Mouse (Mus musculus): ENCODE measurements around the gene Olfr812. TPM values are rescaled to one million over a fixed set of nuclear protein-coding genes. Genes with fewer than 3 reads are reported as not detected.

The Olfr812 gene
- total and polyA plus RNA-seq, 3 experiments: not detected

DNA sequence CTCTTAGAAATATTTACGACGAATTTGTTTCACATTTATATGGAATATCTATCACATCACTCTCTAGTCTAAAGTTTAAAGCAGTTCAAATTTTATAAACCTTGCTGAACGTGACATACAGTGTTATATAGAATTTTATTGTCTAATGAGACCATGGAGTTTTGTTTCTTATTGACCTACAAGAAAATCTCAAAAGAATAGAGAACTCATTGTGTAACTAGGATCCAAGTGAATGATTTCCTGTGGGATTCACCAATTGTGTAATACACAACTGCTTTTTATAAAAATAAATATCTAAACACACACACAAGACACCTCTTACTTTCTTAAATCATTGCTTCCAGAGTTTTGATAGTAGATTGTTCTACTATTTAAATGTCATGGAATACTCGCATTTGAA lies 41.6 kb downstream of the Olfr812 start, which contains the start of gene Olfr811:
Gene Olfr811 (minus strand): TSS at position 101 of the 400 bp plus-strand sequence.
- no peak within 1 kb of the TSS for H3K27ac ChIP-seq (ENCODE audit: insufficient read depth, low read depth)
- no peak for DNase-seq (ENCODE audit: extremely low read depth)
- H3K79me2 ChIP-seq (replicated peaks; ENCODE audit: control insufficient read depth, extremely low read depth, insufficient read depth, poor library complexity, severe bottlenecking): no peaks in the 10 kb centered on the region
- no peak within 1 kb of the TSS for H3K4me3 ChIP-seq (replicated peaks in 1 of 3; ENCODE audit: low read depth in 2 of 3, low read length in 2 of 3, poor library complexity in 1 of 3)
- H3K4me1 ChIP-seq (ENCODE audit: control insufficient read depth in 1 of 2, insufficient read depth in 2 of 2): no peaks in the 10 kb centered on the region
- dilution Hi-C loops (cut with MboI; ENCODE audit: extremely low pct_ligation_motif_present, extremely low pct_unique_long_range_greater_than_20kb, low sequenced_read_pairs): no loop called here
- no peak within 1 kb of the TSS for H3K4me2 ChIP-seq (ENCODE audit: insufficient read depth, low read depth, poor library complexity, severe bottlenecking)
- no peak within 1 kb of the TSS for H3K9ac ChIP-seq (ENCODE audit: insufficient read depth, low read depth)
- H3K36me3 ChIP-seq (replicated peaks in 1 of 2; ENCODE audit: control insufficient read depth in 1 of 2, insufficient read depth in 1 of 2, low read length in 1 of 2): no peaks in the 10 kb centered on the region
- TF ChIP-seq IRF4 (IDR thresholded peaks at IDR 0.05; ENCODE audit: low read depth, low read length): no peak
- TF ChIP-seq JUN (IDR thresholded peaks at IDR 0.05; ENCODE audit: insufficient read depth, low read depth, low read length): no peak
- TF ChIP-seq CHD1 (IDR thresholded peaks at IDR 0.05; ENCODE audit: low read depth, low read length): no peak
- TF ChIP-seq JUND (conservative IDR thresholded peaks at IDR 0.05; ENCODE audit: low read depth, low read length): no peak
- TF ChIP-seq POLR2A (IDR thresholded peaks at IDR 0.05; ENCODE audit: low read depth, low read length): no peak
- TF ChIP-seq RCOR1 (conservative IDR thresholded peaks at IDR 0.05; ENCODE audit: low read depth, low read length): no peak
- TF ChIP-seq USF1 (IDR thresholded peaks at IDR 0.05; ENCODE audit: low read depth, low read length): no peak
- TF ChIP-seq ZNF384 (IDR thresholded peaks at IDR 0.05; ENCODE audit: low read depth, low read length): no peak
- TF ChIP-seq ELF1 (IDR thresholded peaks at IDR 0.05; ENCODE audit: low read depth, low read length): no peak
- in situ Hi-C loops (cut with MboI; ENCODE audit: low pct_ligation_motif_present, low pct_unique_long_range_greater_than_20kb, low sequenced_read_pairs): no loop called here
- H3K9me3 ChIP-seq (replicated peaks; ENCODE audit: low read length): no peaks in the 10 kb centered on the region
- H3K27me3 ChIP-seq (replicated peaks): no peaks in the 10 kb centered on the region

- no peak for DNase-seq (ENCODE audit: extremely low read depth)
- Histone ChIP-seq H3K9ac (ENCODE audit: insufficient read depth, low read depth) (no peak within 1 kb of the TSS), H3K4me1 (ENCODE audit: control insufficient read depth in 1 of 2, insufficient read depth in 2 of 2) (no peaks in the 10 kb centered on the region), H3K9me3 (replicated peaks; ENCODE audit: low read length) (no peaks in the 10 kb centered on the region), H3K4me2 (ENCODE audit: insufficient read depth, low read depth, poor library complexity, severe bottlenecking) (no peak within 1 kb of the TSS), H3K27ac (ENCODE audit: insufficient read depth, low read depth) (no peak within 1 kb of the TSS), H3K36me3 (replicated peaks in 1 of 2; ENCODE audit: control insufficient read depth in 1 of 2, insufficient read depth in 1 of 2, low read length in 1 of 2) (no peaks in the 10 kb centered on the region), H3K4me3 (replicated peaks in 1 of 3; ENCODE audit: low read depth in 2 of 3, low read length in 2 of 3, poor library complexity in 1 of 3) (no peak within 1 kb of the TSS), H3K27me3 (replicated peaks) (no peaks in the 10 kb centered on the region), H3K79me2 (replicated peaks; ENCODE audit: control insufficient read depth, extremely low read depth, insufficient read depth, poor library complexity, severe bottlenecking) (no peaks in the 10 kb centered on the region)
- in situ Hi-C loops (cut with MboI; ENCODE audit: low pct_ligation_motif_present, low pct_unique_long_range_greater_than_20kb, low sequenced_read_pairs): no loop called here
- dilution Hi-C loops (cut with MboI; ENCODE audit: extremely low pct_ligation_motif_present, extremely low pct_unique_long_range_greater_than_20kb, low sequenced_read_pairs): no loop called here
- no peak for TF ChIP-seq EP300 (IDR thresholded peaks at IDR 0.05; ENCODE audit: low read length)
- no peak for TF ChIP-seq MEF2A (IDR thresholded peaks at IDR 0.05; ENCODE audit: borderline replicate concordance, low read depth, low read length)
- TF ChIP-seq TCF12 (IDR thresholded peaks at IDR 0.05; ENCODE audit: low read depth, low read length): no peak
- TF ChIP-seq MAX (IDR thresholded peaks at IDR 0.05; ENCODE audit: low read length): no peak
- TF ChIP-seq ZNF384 (IDR thresholded peaks at IDR 0.05; ENCODE audit: low read depth, low read length): no peak
- no peak for TF ChIP-seq TBP (conservative IDR thresholded peaks at IDR 0.05; ENCODE audit: low read depth, low read length)
- TF ChIP-seq IRF4 (IDR thresholded peaks at IDR 0.05; ENCODE audit: low read depth, low read length): no peak
- TF ChIP-seq MAFK (IDR thresholded peaks at IDR 0.05; ENCODE audit: insufficient replicate concordance, low read length): no peak
- no peak for TF ChIP-seq SMC3 (IDR thresholded peaks at IDR 0.05; ENCODE audit: low read depth, low read length)
- TF ChIP-seq KAT2A (IDR thresholded peaks at IDR 0.05; ENCODE audit: insufficient replicate concordance, low read length): no peak
- no peak for TF ChIP-seq ZKSCAN1 (IDR thresholded peaks at IDR 0.05; ENCODE audit: borderline replicate concordance, low read depth, low read length)
- TF ChIP-seq ZC3H11A (IDR thresholded peaks at IDR 0.05; ENCODE audit: low read depth, low read length): no peak
- TF ChIP-seq ETS1 (conservative IDR thresholded peaks at IDR 0.05; ENCODE audit: low read depth, low read length): no peak
- TF ChIP-seq NELFE (IDR thresholded peaks at IDR 0.05; ENCODE audit: low read depth, low read length): no peak
- no peak for TF ChIP-seq ZMIZ1 (IDR thresholded peaks at IDR 0.05; ENCODE audit: low read depth, low read length)
Observed at GRCm38 (mm10) chr10:129794817-129795216, 51.1 kb downstream of the Olfr812 start, which contains the start of gene Olfr810. Gene Olfr810, minus strand, starts transcription at chr10:129794917.

Other genes with a start within 250 kb of the Olfr812 start
Only the 20 nearest of the 26 such genes appear.
- not detected in 2 replicates for gene Olfr801, start 172.2 kb downstream of the Olfr812 start, total RNA-seq (2012; rRNA removed)
- gene Olfr801, start 172.2 kb downstream of the Olfr812 start, total RNA-seq (2014; rRNA removed): not detected in 2 replicates
- not detected in 2 replicates for gene Olfr801, start 172.2 kb downstream of the Olfr812 start, polyA plus RNA-seq (2012; ENCODE audit: insufficient read length, low read depth)
- not detected in 2 replicates for gene Olfr802, start 157.9 kb downstream of the Olfr812 start, total RNA-seq (2012; rRNA removed)
- gene Olfr802, start 157.9 kb downstream of the Olfr812 start, total RNA-seq (2014; rRNA removed): not detected in 2 replicates
- not detected in 2 replicates for gene Olfr802, start 157.9 kb downstream of the Olfr812 start, polyA plus RNA-seq (2012; ENCODE audit: insufficient read length, low read depth)
- not detected in 2 replicates for gene Olfr803, start 151.8 kb downstream of the Olfr812 start, total RNA-seq (2012; rRNA removed)
- not detected in 2 replicates for gene Olfr803, start 151.8 kb downstream of the Olfr812 start, total RNA-seq (2014; rRNA removed)
- gene Olfr803, start 151.8 kb downstream of the Olfr812 start, polyA plus RNA-seq (2012; ENCODE audit: insufficient read length, low read depth): not detected in 2 replicates
- gene Olfr804, start 142.9 kb downstream of the Olfr812 start, total RNA-seq (2012; rRNA removed): not detected in 2 replicates
- gene Olfr804, start 142.9 kb downstream of the Olfr812 start, total RNA-seq (2014; rRNA removed): not detected in 2 replicates
- gene Olfr804, start 142.9 kb downstream of the Olfr812 start, polyA plus RNA-seq (2012; ENCODE audit: insufficient read length, low read depth): not detected in 2 replicates
- not detected in 2 replicates for gene Olfr805, start 116.7 kb downstream of the Olfr812 start, total RNA-seq (2012; rRNA removed)
- not detected in 2 replicates for gene Olfr805, start 116.7 kb downstream of the Olfr812 start, total RNA-seq (2014; rRNA removed)
- gene Olfr805, start 116.7 kb downstream of the Olfr812 start, polyA plus RNA-seq (2012; ENCODE audit: insufficient read length, low read depth): not detected in 2 replicates
- not detected in 2 replicates for gene Olfr806, start 104.2 kb downstream of the Olfr812 start, total RNA-seq (2012; rRNA removed)
- not detected in 2 replicates for gene Olfr806, start 104.2 kb downstream of the Olfr812 start, total RNA-seq (2014; rRNA removed)
- gene Olfr806, start 104.2 kb downstream of the Olfr812 start, polyA plus RNA-seq (2012; ENCODE audit: insufficient read length, low read depth): not detected in 2 replicates
- not detected in 2 replicates for gene Olfr807, start 88.3 kb downstream of the Olfr812 start, total RNA-seq (2012; rRNA removed)
- not detected in 2 replicates for gene Olfr807, start 88.3 kb downstream of the Olfr812 start, total RNA-seq (2014; rRNA removed)
- not detected in 2 replicates for gene Olfr807, start 88.3 kb downstream of the Olfr812 start, polyA plus RNA-seq (2012; ENCODE audit: insufficient read length, low read depth)
- not detected in 2 replicates for gene Olfr808, start 80.6 kb downstream of the Olfr812 start, total RNA-seq (2012; rRNA removed)
- gene Olfr808, start 80.6 kb downstream of the Olfr812 start, total RNA-seq (2014; rRNA removed): not detected in 2 replicates
- gene Olfr808, start 80.6 kb downstream of the Olfr812 start, polyA plus RNA-seq (2012; ENCODE audit: insufficient read length, low read depth): not detected in 2 replicates
- gene Olfr809, start 71.5 kb downstream of the Olfr812 start, total RNA-seq (2012; rRNA removed): not detected in 2 replicates
- gene Olfr809, start 71.5 kb downstream of the Olfr812 start, total RNA-seq (2014; rRNA removed): not detected in 2 replicates
- gene Olfr809, start 71.5 kb downstream of the Olfr812 start, polyA plus RNA-seq (2012; ENCODE audit: insufficient read length, low read depth): not detected in 2 replicates
- gene Olfr810, start 51.2 kb downstream of the Olfr812 start, total RNA-seq (2012; rRNA removed): not detected in 2 replicates
- gene Olfr810, start 51.2 kb downstream of the Olfr812 start, total RNA-seq (2014; rRNA removed): not detected in 2 replicates
- not detected in 2 replicates for gene Olfr810, start 51.2 kb downstream of the Olfr812 start, polyA plus RNA-seq (2012; ENCODE audit: insufficient read length, low read depth)
- not detected in 2 replicates for gene Olfr811, start 41.7 kb downstream of the Olfr812 start, total RNA-seq (2012; rRNA removed)
- gene Olfr811, start 41.7 kb downstream of the Olfr812 start, total RNA-seq (2014; rRNA removed): not detected in 2 replicates
- gene Olfr811, start 41.7 kb downstream of the Olfr812 start, polyA plus RNA-seq (2012; ENCODE audit: insufficient read length, low read depth): not detected in 2 replicates
- gene Olfr813, start 9.3 kb upstream of the Olfr812 start, total RNA-seq (2012; rRNA removed): not detected in 2 replicates
- not detected in 2 replicates for gene Olfr813, start 9.3 kb upstream of the Olfr812 start, total RNA-seq (2014; rRNA removed)
- not detected in 2 replicates for gene Olfr813, start 9.3 kb upstream of the Olfr812 start, polyA plus RNA-seq (2012; ENCODE audit: insufficient read length, low read depth)
- not detected in 2 replicates for gene Olfr814, start 33.8 kb upstream of the Olfr812 start, total RNA-seq (2012; rRNA removed)
- gene Olfr814, start 33.8 kb upstream of the Olfr812 start, total RNA-seq (2014; rRNA removed): not detected in 2 replicates
- gene Olfr814, start 33.8 kb upstream of the Olfr812 start, polyA plus RNA-seq (2012; ENCODE audit: insufficient read length, low read depth): not detected in 2 replicates
- not detected in 2 replicates for gene Olfr815, start 59.8 kb upstream of the Olfr812 start, total RNA-seq (2012; rRNA removed)
- gene Olfr815, start 59.8 kb upstream of the Olfr812 start, total RNA-seq (2014; rRNA removed): not detected in 2 replicates
- not detected in 2 replicates for gene Olfr815, start 59.8 kb upstream of the Olfr812 start, polyA plus RNA-seq (2012; ENCODE audit: insufficient read length, low read depth)
- gene Olfr816, start 69.5 kb upstream of the Olfr812 start, total RNA-seq (2012; rRNA removed): not detected in 2 replicates
- gene Olfr816, start 69.5 kb upstream of the Olfr812 start, total RNA-seq (2014; rRNA removed): not detected in 2 replicates
- not detected in 2 replicates for gene Olfr816, start 69.5 kb upstream of the Olfr812 start, polyA plus RNA-seq (2012; ENCODE audit: insufficient read length, low read depth)
- not detected in 2 replicates for gene Olfr818, start 103.0 kb upstream of the Olfr812 start, total RNA-seq (2012; rRNA removed)
- gene Olfr818, start 103.0 kb upstream of the Olfr812 start, total RNA-seq (2014; rRNA removed): not detected in 2 replicates
- not detected in 2 replicates for gene Olfr818, start 103.0 kb upstream of the Olfr812 start, polyA plus RNA-seq (2012; ENCODE audit: insufficient read length, low read depth)
- gene Olfr819, start 121.2 kb upstream of the Olfr812 start, total RNA-seq (2012; rRNA removed): not detected in 2 replicates
- not detected in 2 replicates for gene Olfr819, start 121.2 kb upstream of the Olfr812 start, total RNA-seq (2014; rRNA removed)
- gene Olfr819, start 121.2 kb upstream of the Olfr812 start, polyA plus RNA-seq (2012; ENCODE audit: insufficient read length, low read depth): not detected in 2 replicates
- gene Olfr247, start 130.0 kb upstream of the Olfr812 start, total RNA-seq (2012; rRNA removed): not detected in 2 replicates
- not detected in 2 replicates for gene Olfr247, start 130.0 kb upstream of the Olfr812 start, total RNA-seq (2014; rRNA removed)
- gene Olfr247, start 130.0 kb upstream of the Olfr812 start, polyA plus RNA-seq (2012; ENCODE audit: insufficient read length, low read depth): not detected in 2 replicates
- not detected in 2 replicates for gene Gm10310, start 139.0 kb upstream of the Olfr812 start, total RNA-seq (2012; rRNA removed)
- gene Gm10310, start 139.0 kb upstream of the Olfr812 start, total RNA-seq (2014; rRNA removed): not detected in 2 replicates
- not detected in 2 replicates for gene Gm10310, start 139.0 kb upstream of the Olfr812 start, polyA plus RNA-seq (2012; ENCODE audit: insufficient read length, low read depth)
- not detected in 2 replicates for gene Olfr820, start 166.5 kb upstream of the Olfr812 start, total RNA-seq (2012; rRNA removed)
- not detected in 2 replicates for gene Olfr820, start 166.5 kb upstream of the Olfr812 start, total RNA-seq (2014; rRNA removed)
- not detected in 2 replicates for gene Olfr820, start 166.5 kb upstream of the Olfr812 start, polyA plus RNA-seq (2012; ENCODE audit: insufficient read length, low read depth)